Mouse (Mus musculus) liver, embryonic 12.5 days (tissue): ENCODE data around the gene Dhx35. TPM values are rescaled to one million over a fixed set of nuclear protein-coding genes. Genes with fewer than 3 reads are reported as not detected.

Source experiments
- ATAC-seq: fragments of 200-750 bp; cut with Nextera tagmentation; 2 replicates; pipeline ENCODE4 v1.8.0; 2017; ENCODE audit warnings: moderate number of reproducible peaks, mild to moderate bottlenecking, moderate library complexity
- H3K27ac ChIP-seq: fragments of 300-500 bp; sonication (generic); 2 replicates; pipeline ENCODE4 v1.5.1; 2016; ENCODE audit warnings: mild to moderate bottlenecking
- H3K27me3 ChIP-seq: fragments of 300-500 bp; sonication (generic); replicated peaks from 2 replicates; pipeline ENCODE4 v1.6.1; 2016; ENCODE audit warnings: mild to moderate bottlenecking, moderate library complexity
- H3K36me3 ChIP-seq: fragments of 300-500 bp; sonication (generic); 2 replicates; pipeline ENCODE4 v1.6.1; 2016; ENCODE audit warnings: mild to moderate bottlenecking, moderate library complexity
- H3K4me1 ChIP-seq: fragments of 300-500 bp; sonication (generic); 2 replicates; pipeline ENCODE4 v1.6.1; 2016
- H3K4me2 ChIP-seq: fragments of 300-500 bp; sonication (generic); 2 replicates; pipeline ENCODE4 v1.6.1; 2016; ENCODE audit warnings: mild to moderate bottlenecking, moderate library complexity
- H3K4me3 ChIP-seq: fragments of 300-500 bp; sonication (generic); 2 replicates; pipeline ENCODE4 v1.5.1; 2016; ENCODE audit warnings: mild to moderate bottlenecking, moderate library complexity
- H3K9ac ChIP-seq: fragments of 300-500 bp; sonication (generic); 2 replicates; pipeline ENCODE4 v1.6.1; 2016; ENCODE audit warnings: mild to moderate bottlenecking, moderate library complexity
- H3K9me3 ChIP-seq: fragments of 300-500 bp; sonication (generic); replicated peaks from 2 replicates; pipeline ENCODE4 v1.6.1; 2016; ENCODE audit warnings: mild to moderate bottlenecking, moderate library complexity
- WGBS: fragments of 180-500 bp; shearing (Covaris S2); methylation state at CpG from one replicate; pipeline ENCODE4 v1.1.7; 2016; ENCODE audit not compliant: insufficient replicate concordance; 5-methylcytosine and 5-hydroxymethylcytosine counted together
- polyA plus RNA-seq: library from polyadenylated mRNA; unstranded; fragments of >200 nt; fragmentation: Nextera tagmentation; extraction: Ambion mirVana; gene quantifications from 2 replicates; pipeline ENCODE4 v1.2.1, GENCODE M21; 2016

Dhx35 gene
- polyA plus RNA-seq, 1 experiment from 2014 or later, result 7.1 TPM

DNA sequence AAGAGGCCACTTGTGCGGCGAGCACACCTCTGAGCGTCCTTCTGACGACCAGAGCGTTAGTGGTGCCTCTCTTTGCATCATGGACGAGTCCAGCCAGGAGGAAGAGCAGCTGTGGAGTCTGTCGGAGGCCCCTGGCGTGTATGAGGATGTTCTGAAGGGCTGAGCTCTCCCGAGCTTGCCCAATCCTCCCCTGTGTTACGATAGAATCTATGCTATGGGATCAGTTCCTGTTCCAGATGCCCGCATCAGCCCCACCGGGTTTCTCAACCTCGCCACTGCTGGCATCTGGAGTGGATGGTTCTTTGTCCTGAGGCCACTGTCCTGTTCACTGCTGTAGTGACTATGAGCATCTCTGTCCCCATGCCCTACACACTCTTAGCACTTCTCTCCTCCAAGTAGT lies 21.8 kb upstream of the Dhx35 start:
- Histone ChIP-seq H3K36me3 (peaks cover 70% of the 10 kb centered on the region), H3K9me3 (no peaks in the 10 kb centered on the region), H3K9ac (no peak overlapping the region), H3K4me3 (no peak overlapping the region), H3K4me1 (peaks cover 76% of the 10 kb centered on the region), H3K27me3 (no peaks in the 10 kb centered on the region), H3K27ac (no peak overlapping the region), H3K4me2 (no peak overlapping the region)
- WGBS, result 80% methylated on average over 13 of the region's 13 CpGs
- ATAC-seq, result no peak

DNA sequence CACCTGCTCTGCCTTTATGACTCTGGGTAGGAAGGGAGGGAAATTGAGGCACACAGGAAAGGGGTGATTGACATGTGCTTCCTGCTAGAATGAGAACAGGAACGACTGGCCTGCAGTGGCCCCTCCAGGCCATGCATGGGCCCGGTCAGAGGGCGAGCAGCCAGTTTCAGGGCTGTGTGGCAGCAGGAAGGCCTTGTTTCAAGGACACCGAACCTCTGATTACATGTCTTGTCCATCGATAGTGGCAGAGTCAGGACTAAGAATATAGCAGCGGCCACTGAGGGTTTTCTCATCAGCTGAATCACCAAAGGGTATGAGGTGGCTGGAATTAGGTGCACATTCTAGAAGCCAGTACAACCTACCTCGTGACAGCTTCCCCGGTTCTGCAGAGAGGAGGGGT lies 19.7 kb upstream of the Dhx35 start:
- peaks cover 73% of the 10 kb centered on the region for H3K4me1 ChIP-seq
- H3K9me3 ChIP-seq, result no peaks in the 10 kb centered on the region
- no peak overlapping the region for H3K9ac ChIP-seq
- ATAC-seq, result no peak
- peaks cover 91% of the 10 kb centered on the region for H3K36me3 ChIP-seq
- H3K27ac ChIP-seq, result no peak overlapping the region
- WGBS, result 39% methylated on average over 8 of the region's 8 CpGs
- H3K4me2 ChIP-seq, result no peak overlapping the region
- H3K27me3 ChIP-seq, result no peaks in the 10 kb centered on the region
- H3K4me3 ChIP-seq, result no peak overlapping the region

DNA sequence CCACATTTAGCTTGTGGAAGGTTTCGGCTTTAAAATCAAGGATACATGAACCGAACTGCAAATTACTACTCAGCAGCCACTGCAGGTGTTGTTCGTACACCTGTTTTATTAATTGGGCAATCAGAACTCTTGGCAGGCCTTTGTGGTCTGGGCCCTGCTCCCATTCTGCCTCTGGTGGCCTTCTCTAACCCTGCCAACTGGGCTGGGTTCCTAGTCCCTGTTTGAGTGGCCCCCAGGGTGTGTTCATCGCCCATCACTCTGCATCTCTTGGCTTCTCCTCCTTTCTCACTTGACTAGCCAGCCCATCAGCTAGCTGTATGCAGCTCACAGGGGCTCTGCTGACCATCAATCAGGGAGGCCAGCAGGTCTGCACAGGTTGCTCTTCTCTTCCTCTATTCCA lies 17.9 kb upstream of the Dhx35 start:
- WGBS, result 94% methylated on average over 4 of the region's 4 CpGs

DNA sequence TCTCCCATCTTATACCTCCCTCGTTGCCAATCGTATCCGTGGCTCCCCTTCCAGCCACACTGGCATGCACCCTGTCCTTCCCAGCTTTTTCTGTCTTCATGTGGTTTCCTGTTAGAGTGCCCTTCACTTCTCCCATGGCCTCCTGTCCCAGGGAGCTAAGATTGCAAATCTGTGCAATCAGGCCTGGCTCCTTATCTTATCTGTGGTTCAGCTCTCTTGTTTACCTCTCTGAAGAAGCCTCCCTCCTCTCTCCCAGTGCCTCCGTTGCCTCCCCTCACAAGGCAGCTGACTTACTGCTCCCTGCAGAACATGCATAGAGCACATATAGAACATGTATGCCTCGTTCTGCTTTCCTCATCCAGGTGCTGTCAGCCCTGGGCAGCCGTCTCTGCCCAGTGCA lies 17.1 kb upstream of the Dhx35 start:
- H3K9me3 ChIP-seq, result no peaks in the 10 kb centered on the region
- H3K9ac ChIP-seq, result no peak overlapping the region
- H3K27me3 ChIP-seq, result no peaks in the 10 kb centered on the region
- H3K4me1 ChIP-seq, result peaks cover 47% of the 10 kb centered on the region
- no peak overlapping the region for H3K4me2 ChIP-seq
- H3K4me3 ChIP-seq, result no peak overlapping the region
- ATAC-seq, result 0 out of 2 replicates have a peak, but pooled peaks have one; percentile 24
- H3K27ac ChIP-seq, result no peak overlapping the region
- 48% methylated on average over 6 of the region's 6 CpGs for WGBS
- peaks cover 94% of the 10 kb centered on the region for H3K36me3 ChIP-seq

More for the DNA sequence above, 17.9 kb upstream of the Dhx35 start:
- H3K36me3 ChIP-seq, result peaks cover 94% of the 10 kb centered on the region
- no peak overlapping the region for H3K4me2 ChIP-seq
- no peak overlapping the region for H3K4me3 ChIP-seq
- ATAC-seq, result no peak
- H3K9ac ChIP-seq, result no peak overlapping the region
- no peaks in the 10 kb centered on the region for H3K27me3 ChIP-seq
- peaks cover 55% of the 10 kb centered on the region for H3K4me1 ChIP-seq
- no peaks in the 10 kb centered on the region for H3K9me3 ChIP-seq
- no peak overlapping the region for H3K27ac ChIP-seq

GRCm38 (mm10) chr2:158778349-158778748 lies 16.3 kb upstream of the Dhx35 start:
- Histone ChIP-seq H3K4me3 (no peak overlapping the region), H3K36me3 (peaks cover 94% of the 10 kb centered on the region), H3K27ac (no peak overlapping the region), H3K4me1 (peaks cover 40% of the 10 kb centered on the region), H3K9ac (no peak overlapping the region), H3K4me2 (no peak overlapping the region), H3K27me3 (no peaks in the 10 kb centered on the region), H3K9me3 (no peaks in the 10 kb centered on the region)
- WGBS, result 80% methylated on average over 7 of the region's 7 CpGs
- ATAC-seq, result no peak

DNA sequence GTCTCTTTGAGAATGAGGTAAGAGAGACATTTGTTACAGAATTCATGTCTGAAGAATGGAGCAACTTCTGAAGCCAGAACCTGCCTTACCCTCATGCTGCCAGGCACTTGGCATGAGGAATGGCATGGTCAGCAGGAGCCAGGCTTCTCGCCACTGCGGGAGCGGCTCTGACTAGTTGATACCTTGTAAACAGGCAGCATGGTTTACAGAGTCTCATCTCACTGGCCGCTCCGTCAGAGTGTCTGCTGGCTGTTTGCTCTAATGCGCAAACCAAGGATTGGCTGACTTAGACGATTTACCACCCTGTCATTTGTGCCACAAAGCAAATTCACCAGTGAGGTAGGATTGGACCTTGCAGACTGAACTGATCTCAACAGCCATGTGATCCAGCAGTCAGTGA lies 13.5 kb upstream of the Dhx35 start:
- no peak overlapping the region for H3K27ac ChIP-seq
- H3K9ac ChIP-seq, result no peak overlapping the region
- no peaks in the 10 kb centered on the region for H3K9me3 ChIP-seq
- no peak overlapping the region for H3K4me2 ChIP-seq
- 89% methylated on average over 7 of the region's 7 CpGs for WGBS
- peaks cover 97% of the 10 kb centered on the region for H3K36me3 ChIP-seq
- H3K27me3 ChIP-seq, result no peaks in the 10 kb centered on the region
- ATAC-seq, result no peak
- no peak overlapping the region for H3K4me3 ChIP-seq
- H3K4me1 ChIP-seq, result peaks cover 24% of the 10 kb centered on the region

DNA sequence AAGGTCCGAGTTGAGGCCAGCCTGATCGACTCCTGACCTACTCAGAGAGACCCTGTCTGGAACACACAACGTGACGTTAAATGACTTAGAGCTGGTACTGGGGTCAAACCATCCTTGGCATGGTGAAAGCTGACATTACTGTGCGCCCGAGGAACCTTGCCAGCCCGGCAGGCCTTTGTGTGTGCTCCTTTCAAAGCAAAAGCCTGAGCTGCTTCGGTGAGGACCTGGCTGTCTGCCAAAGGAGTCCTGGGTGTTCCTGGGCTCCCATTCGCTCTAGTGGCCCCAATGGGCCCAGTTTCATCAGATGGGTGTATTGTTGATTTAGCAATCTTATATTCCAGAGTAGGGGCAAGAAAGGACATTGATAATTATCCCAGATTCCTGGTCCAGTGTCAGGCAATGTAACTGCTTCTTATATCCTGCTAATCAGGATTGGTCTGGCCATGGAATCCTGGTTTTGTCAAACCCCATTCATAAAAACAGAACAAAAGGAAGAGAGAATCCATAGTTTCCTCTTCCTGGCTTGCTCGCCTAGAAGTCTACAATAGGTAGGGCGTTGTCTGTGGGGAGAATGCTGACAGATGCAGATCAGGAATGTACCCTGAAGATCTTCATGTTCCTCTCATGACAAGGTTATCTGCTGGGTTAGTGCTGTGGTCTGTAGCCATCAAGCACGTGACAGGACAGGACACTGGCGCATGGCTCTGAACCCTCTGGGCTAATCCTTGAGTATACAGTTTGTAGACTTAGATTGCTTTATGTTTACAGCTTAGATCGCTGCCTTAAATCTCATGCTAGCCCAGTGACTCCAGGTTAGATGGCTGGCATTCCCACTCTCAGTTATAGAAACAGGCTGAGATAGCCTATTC lies 7.4 kb upstream of the Dhx35 start:
- Histone ChIP-seq H3K27me3 (no peaks in the 10 kb centered on the region), H3K9me3 (no peaks in the 10 kb centered on the region), H3K9ac (no peak overlapping the region), H3K4me3 (no peak overlapping the region), H3K36me3 (peaks cover 50% of the 10 kb centered on the region), H3K4me1 (no peaks in the 10 kb centered on the region), H3K4me2 (no peak overlapping the region), H3K27ac (no peak overlapping the region)
- no peak for ATAC-seq
- 79% methylated on average over 14 of the region's 14 CpGs for WGBS

- Histone ChIP-seq H3K4me2 (peak overlapping the region; percentile 84), H3K9ac (peak overlapping the region; percentile 78), H3K27me3 (no peaks in the 10 kb centered on the region), H3K4me3 (peak overlapping the region; percentile 89), H3K36me3 (peaks cover 11% of the 10 kb centered on the region), H3K27ac (peak overlapping the region; percentile 80), H3K4me1 (peaks cover 24% of the 10 kb centered on the region), H3K9me3 (no peaks in the 10 kb centered on the region)
- 9% methylated on average over 15 of the region's 15 CpGs for WGBS
- no peak for ATAC-seq
These were observed 436 bp downstream of the Dhx35 start for GRCm38 (mm10) chr2:158795043-158795442.

GRCm38 (mm10) chr2:158795875-158796274 lies 1.3 kb downstream of the Dhx35 start:
- no peaks in the 10 kb centered on the region for H3K27me3 ChIP-seq
- peak overlapping the region; percentile 89; the same call in 1 of the 2 replicates for H3K4me3 ChIP-seq
- 64% methylated on average over 2 of the region's 2 CpGs for WGBS
- no peak overlapping the region for H3K27ac ChIP-seq
- no peaks in the 10 kb centered on the region for H3K9me3 ChIP-seq
- peaks cover 24% of the 10 kb centered on the region for H3K4me1 ChIP-seq
- H3K4me2 ChIP-seq, result peak overlapping the region; percentile 84; the same call in 1 of the 2 replicates
- no peak overlapping the region for H3K9ac ChIP-seq
- no peak for ATAC-seq
- H3K36me3 ChIP-seq, result peaks cover 20% of the 10 kb centered on the region

- Histone ChIP-seq H3K36me3 (peaks cover 51% of the 10 kb centered on the region), H3K4me1 (peaks cover 15% of the 10 kb centered on the region), H3K9me3 (no peaks in the 10 kb centered on the region), H3K9ac (no peak overlapping the region), H3K4me2 (no peak overlapping the region), H3K4me3 (no peak overlapping the region), H3K27ac (no peak overlapping the region), H3K27me3 (no peaks in the 10 kb centered on the region)
- 73% methylated on average over 4 of the region's 4 CpGs for WGBS
- no peak for ATAC-seq
These were observed 4.7 kb downstream of the Dhx35 start for GRCm38 (mm10) chr2:158799328-158799727.

DNA sequence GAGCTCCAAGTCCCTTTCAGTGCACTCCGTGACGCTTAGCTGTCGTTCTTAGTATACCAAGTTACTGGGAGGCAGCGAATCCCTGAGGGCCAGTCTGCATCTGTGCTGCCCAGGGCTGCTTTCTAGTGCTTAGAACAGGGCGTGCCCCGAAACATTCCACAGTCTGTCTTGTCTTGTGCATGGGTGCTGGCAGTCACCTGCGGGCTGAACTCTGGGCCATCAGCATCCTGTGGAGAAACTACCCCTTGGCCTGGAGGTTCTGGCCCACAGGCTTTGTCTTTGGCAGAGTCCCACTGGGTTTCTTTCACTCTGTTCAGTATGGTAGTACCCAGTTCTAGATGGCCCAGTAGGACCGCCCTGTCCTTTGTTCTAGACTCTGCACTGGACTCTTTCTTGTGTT lies 6.2 kb downstream of the Dhx35 start:
- H3K9ac ChIP-seq, result no peak overlapping the region
- peaks cover 58% of the 10 kb centered on the region for H3K36me3 ChIP-seq
- ATAC-seq, result no peak
- H3K4me2 ChIP-seq, result no peak overlapping the region
- WGBS, result 90% methylated on average over 8 of the region's 8 CpGs
- no peak overlapping the region for H3K27ac ChIP-seq
- no peaks in the 10 kb centered on the region for H3K27me3 ChIP-seq
- no peak overlapping the region for H3K4me3 ChIP-seq
- peaks cover 5% of the 10 kb centered on the region for H3K4me1 ChIP-seq
- no peaks in the 10 kb centered on the region for H3K9me3 ChIP-seq

- Histone ChIP-seq H3K27ac (no peak overlapping the region), H3K4me2 (no peak overlapping the region), H3K9ac (no peak overlapping the region), H3K9me3 (no peaks in the 10 kb centered on the region), H3K4me1 (no peaks in the 10 kb centered on the region), H3K36me3 (peaks cover 74% of the 10 kb centered on the region), H3K27me3 (no peaks in the 10 kb centered on the region), H3K4me3 (no peak overlapping the region)
- no peak for ATAC-seq
- WGBS, result 71% methylated on average over 8 of the region's 8 CpGs
These were observed 9.0 kb downstream of the Dhx35 start for GRCm38 (mm10) chr2:158803575-158803974.

DNA sequence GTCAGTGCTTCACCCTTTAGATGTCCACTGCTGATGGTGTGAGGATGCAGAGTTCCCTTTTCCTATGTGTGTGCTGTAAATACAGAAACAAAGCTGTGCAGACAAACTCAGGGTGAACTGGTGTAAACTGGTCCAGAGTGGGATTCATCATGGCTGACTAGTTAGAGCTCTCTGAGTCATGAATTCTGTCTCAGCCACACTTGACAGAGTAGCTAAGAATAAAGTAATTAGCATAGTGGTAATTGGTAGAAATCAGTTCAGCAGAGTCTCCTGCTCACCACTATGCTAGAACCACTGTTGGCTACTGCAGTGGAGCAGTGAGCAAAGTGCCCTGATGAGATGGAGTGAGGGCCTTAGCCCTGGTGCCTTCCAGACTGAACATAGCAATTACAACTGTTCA lies 21.1 kb downstream of the Dhx35 start:
- no peaks in the 10 kb centered on the region for H3K9me3 ChIP-seq
- H3K9ac ChIP-seq, result no peak overlapping the region
- no peak overlapping the region for H3K27ac ChIP-seq
- no peaks in the 10 kb centered on the region for H3K4me1 ChIP-seq
- H3K4me2 ChIP-seq, result no peak overlapping the region
- no peak for ATAC-seq
- H3K36me3 ChIP-seq, result peaks cover 55% of the 10 kb centered on the region
- no peaks in the 10 kb centered on the region for H3K27me3 ChIP-seq
- H3K4me3 ChIP-seq, result no peak overlapping the region
